Mouse (Mus musculus): ENCODE measurements around the gene Id2.

Id2 gene

DNA sequence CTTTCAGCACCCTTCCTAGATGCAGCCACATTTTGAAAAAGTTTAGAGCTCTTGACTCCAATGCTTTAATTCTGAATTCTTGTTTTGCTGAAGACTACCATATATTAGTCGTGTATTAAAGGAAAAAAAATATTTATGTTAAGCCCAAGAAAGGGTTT is at the start of gene Id2:
Gene Id2, minus strand, starts transcription at position 89 of the 158 bp plus-strand sequence.
- DNase-seq = no peak

DNA sequence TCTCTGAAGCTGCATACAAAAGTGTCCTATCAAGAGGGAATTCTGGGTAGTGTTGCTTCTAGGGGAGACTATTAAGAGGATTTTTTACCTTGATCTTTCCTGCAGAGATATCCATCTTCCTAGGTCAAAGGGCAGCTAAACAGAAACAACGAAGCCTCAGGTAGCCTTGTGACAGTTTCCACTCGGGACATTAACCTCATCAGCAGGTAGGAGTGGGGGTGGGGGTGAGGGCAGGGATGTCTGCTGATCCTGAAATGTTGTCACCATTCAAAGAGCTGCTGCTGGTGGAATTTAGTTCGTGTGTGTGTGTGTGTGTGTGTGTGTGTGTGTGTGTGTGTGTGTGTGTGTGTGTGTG is 48.4 kb upstream of the Id2 start:
- DNase-seq = no peak

DNA sequence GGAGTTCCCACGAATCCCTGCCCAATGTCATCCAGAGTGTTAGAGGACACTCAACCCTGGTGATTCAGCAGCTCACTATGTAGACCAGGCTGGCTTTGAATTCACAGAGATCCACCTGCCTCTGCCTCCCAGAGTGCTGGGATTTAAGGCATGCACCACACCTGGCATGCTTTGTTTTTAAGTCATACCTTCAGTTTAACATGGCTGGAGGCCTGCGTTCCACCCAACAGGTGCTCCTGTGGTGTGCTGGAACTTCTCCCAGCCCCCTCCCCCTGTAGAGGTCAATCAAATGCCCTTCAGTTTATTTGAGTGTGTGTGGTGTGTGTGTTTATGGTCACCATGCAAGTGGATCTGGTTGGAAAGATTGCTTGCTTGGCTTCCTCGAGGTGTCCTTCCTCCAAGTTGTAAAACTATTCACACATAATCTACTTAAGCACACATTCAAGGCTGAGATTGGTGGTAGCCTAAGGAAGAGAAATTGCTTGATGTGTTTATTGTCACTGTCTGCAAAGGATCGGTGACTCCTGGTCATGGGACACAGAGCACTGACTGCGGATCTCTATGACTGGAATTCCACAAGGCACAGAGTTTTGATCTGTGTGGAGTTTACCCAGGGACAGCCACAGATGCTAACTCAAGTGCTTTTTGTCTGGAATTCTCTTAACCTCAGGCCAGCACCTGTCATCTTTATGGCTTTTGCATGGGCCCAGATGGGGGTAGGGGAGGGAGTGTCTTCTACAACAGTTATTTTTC is 47.8 kb upstream of the Id2 start:
- DNase-seq = no peak

DNA sequence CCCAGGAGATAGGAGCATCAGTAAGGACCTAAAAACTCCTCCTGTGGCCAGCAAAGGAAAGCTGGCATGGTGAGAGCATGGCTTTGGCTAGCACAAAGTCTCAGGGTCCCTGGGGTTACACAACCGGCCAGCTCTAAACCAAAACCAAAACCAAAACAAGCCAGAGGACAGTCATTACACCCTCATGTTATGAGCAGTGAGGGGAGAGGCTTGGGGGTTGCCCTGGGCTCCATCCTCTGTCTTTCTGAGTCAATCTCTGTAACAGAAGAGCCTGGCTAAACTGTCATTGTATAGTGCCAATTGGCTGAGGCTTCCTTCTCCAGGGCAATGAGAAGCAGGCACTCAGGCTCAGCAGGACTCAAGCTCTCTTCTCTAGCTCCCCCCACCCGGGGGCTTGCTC is 46.6 kb upstream of the Id2 start:
- no peak for DNase-seq

DNA sequence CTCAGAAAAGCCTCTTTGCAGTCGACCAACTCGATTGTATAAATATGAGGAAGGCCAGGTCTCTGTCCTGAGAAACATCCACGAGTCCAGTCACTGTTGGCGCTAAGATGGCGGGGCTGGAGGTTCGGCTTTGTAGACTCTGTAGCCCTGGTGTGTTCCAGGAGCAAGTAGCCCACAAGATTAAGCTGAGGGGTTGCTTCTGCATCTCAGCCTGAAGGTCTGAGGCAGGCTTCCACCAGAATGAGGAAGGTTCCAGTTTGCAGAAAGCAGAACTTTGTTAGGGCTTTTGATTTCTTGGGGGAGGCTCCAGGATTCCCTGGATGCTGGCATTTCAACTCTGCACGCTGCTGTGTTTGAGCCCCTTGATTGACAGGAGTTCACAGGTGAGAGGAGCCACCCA is 45.3 kb upstream of the Id2 start:
- no peak for DNase-seq

DNA sequence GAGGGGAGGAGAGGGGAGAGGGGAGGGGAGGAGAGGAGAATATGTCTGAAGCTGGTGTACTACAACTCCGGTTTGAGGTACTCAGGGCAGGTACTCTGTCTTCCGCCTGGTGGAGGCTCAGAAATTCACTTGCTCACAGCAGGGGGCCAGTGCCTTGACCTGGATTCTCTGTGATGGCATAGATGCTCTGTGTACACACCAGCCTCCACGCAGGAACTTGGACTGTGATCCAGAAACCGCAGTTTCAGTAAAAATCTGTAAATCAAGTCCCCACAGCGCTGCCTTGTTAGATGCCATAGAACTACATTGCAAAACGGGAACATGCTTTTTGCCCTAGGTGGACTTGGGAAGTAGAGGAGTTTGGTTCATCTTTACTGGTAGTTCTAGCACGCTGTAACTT is 44.4 kb upstream of the Id2 start:
- peak; percentile 57 to 58 for DNase-seq

DNA sequence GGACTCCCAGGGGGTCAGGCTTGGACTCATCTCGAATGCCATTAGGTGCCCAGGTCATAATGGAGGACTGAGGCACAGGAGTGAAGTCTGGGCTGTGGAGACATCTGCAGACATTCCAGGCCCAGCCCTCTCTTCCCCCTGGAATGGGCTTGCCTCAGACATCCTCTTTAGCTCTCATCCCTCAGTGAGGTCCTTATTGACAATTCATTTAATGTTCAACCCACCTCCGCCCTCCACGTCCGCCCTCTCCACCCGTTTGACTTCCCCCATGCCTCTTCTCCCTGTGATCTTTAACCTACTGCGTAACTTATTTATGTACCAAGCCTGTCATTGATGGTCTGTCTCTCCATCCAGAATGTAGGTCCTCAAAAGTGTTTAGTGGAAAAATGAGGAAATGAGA is 43.2 kb upstream of the Id2 start:
- DNase-seq = peak; percentile 74 to 83

DNA sequence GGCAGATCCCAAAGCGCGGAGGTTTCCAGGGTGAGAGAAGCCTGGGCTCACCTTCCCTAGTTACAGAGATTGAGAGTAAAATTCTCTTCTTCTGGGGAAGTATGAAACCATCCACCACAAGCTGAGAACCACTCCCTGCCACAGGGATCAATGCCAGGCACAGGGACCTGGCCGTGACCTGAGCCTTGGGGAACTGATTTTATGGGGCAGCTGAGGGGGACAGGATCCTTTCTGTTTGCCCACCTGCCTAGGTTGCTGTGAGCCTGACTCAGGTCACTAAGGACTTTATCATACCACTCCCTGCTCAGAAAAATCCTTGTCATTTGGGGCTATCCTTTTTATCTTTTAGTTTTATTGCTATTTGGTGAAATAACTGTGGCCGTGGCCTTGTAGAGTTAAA is 41.7 kb upstream of the Id2 start:
- DNase-seq = no peak

DNA sequence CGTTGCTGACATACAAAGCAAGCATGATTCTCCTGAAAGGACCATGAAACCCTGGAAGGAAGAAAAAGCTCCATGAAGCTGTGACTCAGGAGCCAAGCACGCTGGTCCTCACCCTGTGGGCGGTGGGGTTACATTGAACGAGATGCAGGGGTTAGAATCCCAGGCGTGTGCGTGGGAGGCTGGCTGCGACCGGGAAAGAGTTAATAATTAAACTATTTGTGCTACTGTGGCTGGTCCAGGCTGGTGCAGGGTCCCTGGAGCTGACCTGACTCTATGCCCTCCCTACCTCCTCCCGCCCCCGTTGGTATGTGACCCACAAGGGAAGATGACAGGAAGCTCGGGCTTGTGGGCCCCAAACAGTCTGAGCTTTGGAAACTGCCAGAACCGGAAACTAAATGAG is 35.1 kb upstream of the Id2 start:
- DNase-seq = peak; percentile 61 to 80

DNA sequence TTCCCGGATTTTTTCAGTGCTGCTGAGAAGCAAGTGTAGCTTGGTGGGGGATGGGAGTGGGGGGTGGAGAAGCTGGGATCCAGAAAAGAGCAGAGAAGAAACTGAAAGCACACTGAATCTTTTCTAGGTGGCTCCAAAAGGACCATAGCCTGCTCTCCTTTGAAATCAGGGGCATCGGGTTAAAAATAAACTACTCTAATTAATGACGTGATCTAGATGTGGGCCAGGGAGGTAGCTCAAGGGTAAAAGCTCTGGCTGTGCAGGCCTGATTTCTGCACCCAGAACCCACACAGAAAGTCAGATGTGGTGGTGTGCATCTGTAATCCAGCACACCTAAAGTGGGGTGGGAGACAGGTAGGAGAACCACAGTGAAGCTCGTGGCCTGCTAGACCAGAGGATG is 30.7 kb upstream of the Id2 start:
- DNase-seq = no peak

DNA sequence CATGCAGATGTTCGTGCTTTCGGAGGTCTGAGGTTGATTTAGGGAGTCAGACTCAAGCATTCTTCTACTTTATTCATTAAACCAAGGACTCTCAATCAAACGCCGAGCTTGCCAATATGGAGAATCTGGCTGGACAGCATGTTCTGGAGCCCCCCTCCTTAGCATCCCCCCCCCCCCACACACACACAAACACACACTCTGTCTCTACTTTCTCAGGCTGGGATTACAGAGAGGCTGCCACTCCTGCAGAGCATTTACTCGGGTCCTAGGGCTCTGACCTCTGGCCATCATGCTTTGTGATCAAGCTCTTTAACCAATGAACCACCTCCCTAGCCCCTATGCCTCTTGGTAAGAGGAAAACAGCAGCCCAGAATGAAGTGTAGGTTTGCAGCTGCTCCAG is 29.3 kb upstream of the Id2 start:
- no peak for DNase-seq

DNA sequence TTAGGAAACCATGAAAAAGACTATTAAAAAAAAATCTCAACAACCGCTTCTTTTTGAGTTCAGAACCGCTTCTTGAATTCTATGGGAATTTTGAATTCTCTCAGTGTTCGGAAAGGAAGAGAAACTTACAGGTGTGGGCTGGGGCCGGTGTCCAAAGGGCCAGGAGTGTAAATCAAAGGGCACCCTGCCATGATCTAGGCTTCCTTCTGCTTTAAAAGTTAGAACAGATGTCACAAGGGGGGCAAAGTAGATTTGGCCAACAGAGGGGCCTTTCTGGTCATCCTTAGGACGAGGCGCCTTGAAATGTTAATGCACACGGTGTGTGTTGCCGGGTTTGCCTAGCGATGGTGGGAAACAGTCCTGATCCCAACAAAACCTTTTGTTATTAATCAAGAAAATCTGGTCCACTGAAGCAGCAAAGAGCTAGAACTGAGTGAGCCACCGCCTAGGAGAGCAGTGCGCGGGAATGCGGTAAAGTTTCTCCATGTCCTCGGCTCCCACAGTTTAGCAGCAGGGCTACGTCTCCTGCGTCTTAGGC is 28.4 kb upstream of the Id2 start:
- DNase-seq = no peak

DNA sequence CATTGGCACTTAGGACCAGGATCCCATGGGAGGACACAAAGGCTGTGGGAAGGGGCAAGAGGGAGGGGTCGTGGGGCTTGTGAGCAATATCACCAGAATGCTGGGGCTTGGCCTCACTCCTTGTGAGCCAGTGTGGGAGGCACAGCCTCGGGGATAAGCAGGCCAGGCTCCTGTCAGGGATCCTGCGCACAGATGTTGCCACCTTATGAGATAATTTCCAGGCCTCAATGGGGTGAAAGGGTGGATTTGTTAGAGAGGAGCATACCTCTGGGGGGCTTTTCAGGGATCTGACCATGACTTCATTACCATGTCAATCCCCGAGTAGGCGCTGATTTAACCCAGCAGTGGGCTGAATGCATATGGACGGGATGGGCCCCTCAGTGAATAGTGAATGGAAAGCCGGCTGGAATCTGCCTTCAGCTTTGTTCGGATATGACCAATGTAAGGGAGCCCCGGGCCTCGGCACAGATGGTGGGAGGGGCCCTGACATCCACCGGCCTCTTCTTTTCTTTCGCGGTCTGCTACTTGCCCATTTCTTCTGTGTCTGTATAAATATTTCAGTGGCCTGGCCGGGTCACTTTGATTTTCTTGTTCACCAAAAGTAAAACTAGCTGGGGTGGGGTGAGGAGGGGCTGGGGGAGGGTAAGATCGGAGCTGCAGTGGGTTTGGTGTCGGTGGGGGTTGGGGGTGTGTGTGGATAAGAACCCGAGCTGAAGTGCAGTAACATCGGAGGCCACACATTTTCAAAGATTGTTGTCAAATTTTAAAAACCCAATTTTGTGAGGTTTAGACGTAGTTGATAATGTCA is 27.7 kb upstream of the Id2 start:
- DNase-seq = no peak

DNA sequence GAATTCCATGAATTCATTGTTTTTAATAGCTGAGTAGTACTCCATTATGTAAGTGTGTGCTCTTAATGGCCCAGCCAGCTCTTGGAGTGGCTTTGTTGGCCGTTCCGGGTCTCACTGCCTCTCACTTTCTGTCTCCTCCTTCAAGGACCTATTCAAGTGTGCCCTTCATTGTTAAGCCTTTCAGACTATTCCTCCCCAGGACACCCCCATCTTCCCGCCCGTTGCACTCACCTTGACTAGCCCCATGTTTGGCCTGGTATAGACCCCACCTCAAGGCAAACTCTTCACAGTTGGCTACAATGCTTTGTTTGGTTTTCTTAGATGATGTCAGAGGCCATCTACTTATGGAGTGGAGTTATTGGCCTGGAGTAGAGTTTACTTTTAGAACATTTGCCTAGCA is 23.8 kb upstream of the Id2 start:
- DNase-seq = no peak

DNA sequence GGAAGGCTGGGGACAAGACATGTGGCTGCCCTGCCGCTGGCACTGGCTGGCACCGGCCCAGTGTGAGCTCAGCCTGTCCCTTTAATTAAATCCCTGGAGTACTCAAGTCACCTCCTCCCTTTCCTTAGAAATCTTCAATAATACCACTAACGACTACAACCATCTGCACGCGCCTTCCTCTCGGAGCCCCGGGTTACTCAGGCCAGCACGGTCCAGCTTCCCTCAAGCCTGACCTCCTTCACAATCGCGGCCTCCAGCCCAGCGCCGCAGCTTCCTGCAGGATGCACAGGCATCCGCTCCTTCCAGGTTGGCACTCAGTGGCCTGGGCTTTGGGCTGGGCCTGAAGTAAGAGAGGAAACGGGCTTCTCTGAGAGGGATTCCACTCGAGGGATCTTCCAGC is 22.3 kb upstream of the Id2 start:
- DNase-seq = peak; percentile 69 to 75

DNA sequence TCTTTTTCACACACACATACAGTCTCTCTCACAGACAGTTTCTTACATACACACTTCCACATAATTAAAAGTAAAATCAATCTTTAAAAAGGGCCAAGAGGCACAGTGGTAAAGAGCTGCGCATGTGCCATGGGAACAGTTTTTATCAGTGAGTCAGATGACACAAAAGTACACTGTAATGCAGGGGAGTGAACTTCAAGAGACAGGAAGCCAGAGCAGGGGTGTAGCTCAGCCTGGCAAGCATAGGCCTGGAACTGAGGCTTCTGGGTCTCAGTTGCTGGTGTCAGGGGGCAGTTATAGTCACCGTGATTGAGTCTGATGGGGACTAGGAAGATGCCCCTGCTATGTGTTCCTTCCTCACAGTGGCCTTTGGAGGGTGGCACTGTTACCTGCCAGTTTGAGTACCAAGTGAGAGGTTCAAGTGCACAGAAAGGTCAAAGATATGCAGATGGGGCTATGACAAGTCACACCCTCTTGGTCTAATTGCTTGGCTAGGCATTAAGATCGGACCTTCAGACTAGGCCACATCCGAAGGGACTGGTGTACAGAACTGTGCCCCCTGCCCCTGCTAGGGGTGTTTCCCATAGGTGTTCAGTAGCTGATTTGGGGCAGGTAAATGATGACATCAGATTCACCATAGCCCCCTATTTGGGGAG is 21.0 kb upstream of the Id2 start:
- DNase-seq = no peak

DNA sequence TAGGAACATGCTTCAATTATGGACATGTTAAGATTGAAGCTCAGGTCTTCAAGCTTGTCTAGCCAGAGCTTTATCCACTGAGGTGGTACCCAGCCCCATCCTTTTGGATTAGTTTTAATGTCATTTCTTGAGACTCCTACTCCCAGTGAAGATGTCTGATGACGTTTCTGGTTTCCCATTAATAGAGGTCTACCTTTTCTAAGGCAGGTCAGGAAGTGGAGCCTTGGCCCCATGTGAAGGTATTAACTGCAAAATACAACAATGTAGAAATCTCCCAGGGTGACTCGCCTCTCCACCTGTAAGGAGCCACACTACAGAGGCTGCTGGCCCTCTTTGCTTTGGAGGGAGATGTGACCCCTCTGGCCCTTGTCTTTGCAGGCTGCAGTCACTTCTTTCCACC is 19.2 kb upstream of the Id2 start:
- no peak for DNase-seq

DNA sequence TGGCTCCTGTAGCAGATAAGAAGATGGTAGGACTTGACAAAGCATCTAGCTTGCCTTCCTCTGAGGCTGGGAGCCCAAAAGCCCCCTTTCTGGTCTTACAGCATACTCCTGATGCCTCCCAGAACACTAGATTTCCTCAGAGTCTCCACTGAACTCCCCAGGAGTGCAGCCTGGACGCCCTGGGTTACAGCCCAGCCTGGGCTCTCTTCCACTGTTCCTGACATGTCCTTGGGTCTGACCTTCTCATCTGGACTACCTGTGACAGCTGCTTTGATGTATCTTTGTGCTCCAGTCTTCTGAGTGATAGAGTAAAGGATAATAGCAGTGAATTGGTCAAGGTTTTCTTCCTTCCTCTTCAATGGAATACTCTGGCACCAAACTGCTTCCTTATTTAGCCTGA is 17.5 kb upstream of the Id2 start:
- DNase-seq = no peak

DNA sequence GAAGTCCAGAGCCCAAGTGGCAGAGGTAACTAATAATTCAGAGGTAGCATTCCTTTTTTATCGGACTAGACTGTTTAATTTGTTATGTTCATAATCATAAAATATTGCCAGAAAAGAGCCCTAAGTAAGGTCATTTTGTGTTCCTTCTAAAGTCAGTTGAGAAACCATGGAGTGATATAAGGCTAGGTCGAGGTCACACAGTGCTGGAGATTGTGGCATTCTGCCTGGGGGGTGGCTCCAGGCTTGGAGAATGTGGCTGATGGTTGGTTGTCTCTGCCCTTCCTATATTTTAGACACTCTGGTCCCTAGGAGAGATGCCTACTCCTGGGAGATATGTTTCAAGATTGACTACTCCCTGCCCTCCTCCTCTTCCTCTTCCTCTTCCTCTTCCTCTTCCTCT is 16.4 kb upstream of the Id2 start:
- no peak for DNase-seq

DNA sequence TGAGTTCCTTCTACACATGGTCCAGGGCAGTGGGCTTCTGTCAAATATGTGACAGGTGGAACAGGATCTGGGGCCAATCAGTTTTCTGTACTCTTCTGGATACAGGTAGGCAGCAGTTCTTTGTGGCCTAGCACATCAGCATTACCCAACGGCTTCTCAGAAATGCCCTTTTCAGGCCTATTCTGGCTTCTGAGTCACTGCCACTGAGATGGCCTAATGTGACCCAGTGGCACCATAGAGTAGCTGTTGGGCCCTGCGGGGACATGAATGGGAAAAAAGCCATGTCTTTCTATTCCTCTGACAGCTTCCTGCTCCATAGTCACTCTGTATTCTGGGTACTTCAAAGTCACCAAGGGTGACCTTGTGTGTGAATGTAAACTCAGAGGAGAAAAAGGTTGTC is 15.9 kb upstream of the Id2 start:
- DNase-seq = no peak

DNA sequence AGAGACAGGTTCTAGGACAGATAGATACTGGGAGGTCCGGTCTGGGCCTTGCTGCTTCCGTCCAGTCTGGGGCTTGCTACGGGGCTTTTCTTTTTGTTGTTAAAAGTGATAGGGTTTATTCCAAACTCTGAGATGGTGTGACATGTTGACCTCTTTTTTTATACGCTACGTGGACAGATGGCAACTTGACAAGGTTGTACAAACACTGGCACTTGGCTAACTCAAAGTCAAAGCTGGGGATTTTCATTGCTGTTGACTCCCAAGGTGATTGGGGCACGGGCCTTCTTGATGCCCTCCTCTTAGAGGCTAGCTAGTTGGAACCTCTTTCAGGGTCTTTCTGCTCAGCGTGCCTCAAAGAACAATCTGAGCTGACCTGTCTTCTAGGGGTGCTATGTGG is 13.7 kb upstream of the Id2 start:
- no peak for DNase-seq

DNA sequence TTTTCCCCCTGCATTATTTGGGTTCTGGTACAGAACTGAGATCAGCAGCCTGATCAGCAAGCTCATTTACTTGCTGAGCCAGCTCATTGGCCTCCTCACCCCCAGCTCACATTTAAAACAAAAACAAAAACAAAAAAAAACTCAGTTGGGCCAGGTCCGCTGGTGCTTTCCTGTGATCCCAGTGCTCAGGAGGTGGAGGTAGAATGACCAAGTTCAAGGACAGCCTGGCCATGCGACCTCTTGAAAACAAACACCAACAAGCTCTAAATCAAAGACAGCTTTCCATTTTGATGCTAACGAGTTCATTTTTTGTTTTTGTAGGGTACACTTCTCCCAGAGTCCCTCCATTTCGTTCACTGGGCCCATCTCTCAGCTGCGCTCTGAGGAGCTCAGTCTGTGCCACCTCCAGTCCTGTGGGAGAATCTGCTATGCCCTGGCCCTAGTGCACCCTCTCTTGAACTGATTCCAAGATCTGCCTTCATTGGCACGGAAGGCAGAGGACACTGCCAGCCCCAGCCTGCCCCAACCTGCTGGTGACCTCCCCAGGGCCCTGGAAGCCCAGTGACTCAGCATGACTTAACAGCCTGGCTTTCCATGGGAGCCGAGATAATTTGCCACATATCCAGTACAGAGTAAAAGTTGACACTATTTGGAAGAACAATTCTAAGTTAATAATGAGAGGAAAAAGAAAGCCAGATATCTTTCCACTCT is 13.2 kb upstream of the Id2 start:
- DNase-seq = peak; percentile 84 to 87

DNA sequence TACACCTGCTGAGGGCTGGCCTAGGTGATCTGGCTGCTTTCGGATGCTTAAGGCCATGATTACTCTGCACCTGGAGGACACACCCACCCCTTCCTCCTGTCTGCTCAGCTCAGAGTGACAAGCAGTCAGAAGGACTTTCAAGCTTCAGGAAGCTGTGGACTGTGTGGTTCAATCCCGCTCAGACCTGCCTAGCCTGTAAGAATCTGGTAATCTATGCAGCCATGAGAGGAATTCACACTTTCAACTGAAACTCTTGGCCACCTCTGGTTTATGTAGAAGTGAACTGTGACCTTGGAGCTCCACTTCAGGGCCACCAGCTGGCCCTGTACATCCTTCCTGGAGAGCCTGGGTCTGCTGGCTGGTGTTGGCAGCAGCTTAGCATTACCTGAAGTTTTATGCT is 11.9 kb upstream of the Id2 start:
- peak; percentile 41 to 83 for DNase-seq

DNA sequence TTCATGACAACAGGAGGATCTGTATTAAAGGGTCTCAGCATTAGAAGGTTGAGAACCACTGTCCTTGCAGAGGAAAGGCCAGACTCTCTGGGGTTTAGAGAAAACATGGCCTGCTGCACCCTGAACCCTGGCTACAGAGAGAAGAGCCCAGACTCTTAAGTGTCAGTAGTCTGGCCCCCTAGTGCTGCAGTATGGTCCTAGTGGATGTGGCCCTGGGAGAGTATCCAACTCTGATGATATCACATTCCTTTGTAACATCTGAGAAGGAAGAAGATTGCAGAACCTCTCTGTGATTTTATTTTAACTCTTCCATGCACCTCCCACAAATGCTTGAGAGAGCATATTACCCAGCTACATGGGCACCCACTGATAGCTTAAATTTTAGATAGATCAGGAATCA is 7.6 kb upstream of the Id2 start:
- no peak for DNase-seq
